Mouse (Mus musculus): ENCODE results near the gene Lamc3. TPM values are rescaled to one million over a fixed set of nuclear protein-coding genes. Genes with fewer than 3 reads are reported as not detected.

Lamc3 gene
- total and polyA plus RNA-seq, 3 experiments = not detected

GRCm38 (mm10) chr2:31847908-31848307 is 39.2 kb upstream of the Lamc3 start:
- H3K4me1 ChIP-seq (ENCODE audit: insufficient read depth, low read depth, low read length) = peaks cover 5% of the 10 kb centered on the region
- ATAC-seq (ENCODE audit: extremely low read depth, insufficient number of reproducible peaks, low FRiP score, poor library complexity, severe bottlenecking) (no peak), DNase-seq (ENCODE audit: low spot score) (peak; percentile 41)
- H3K27me3 ChIP-seq (ENCODE audit: insufficient read depth, low read length) = peaks cover 18% of the 10 kb centered on the region; the same call in 1 of the 2 replicates
- no peaks in the 10 kb centered on the region for H3K36me3 ChIP-seq (replicated peaks)
- no peaks in the 10 kb centered on the region for H3K9me3 ChIP-seq (replicated peaks)
- H3K4me3 ChIP-seq (ENCODE audit: low read depth, low read length) = no peak overlapping the region
- TF ChIP-seq CTCF (IDR thresholded peaks at IDR 0.05; ENCODE audit: low read depth, low read length) = 0 out of 2 replicates have a peak, but pooled peaks have one; percentile 5
- no peak for TF ChIP-seq GATA1 (IDR thresholded peaks at IDR 0.05; ENCODE audit: borderline replicate concordance, low read length)

GRCm38 (mm10) chr2:31850141-31850540 is 37.0 kb upstream of the Lamc3 start:
- Histone ChIP-seq H3K27me3 (ENCODE audit: insufficient read depth, low read length) (peaks cover 15% of the 10 kb centered on the region; the same call in 1 of the 2 replicates), H3K9me3 (replicated peaks) (no peaks in the 10 kb centered on the region), H3K36me3 (replicated peaks) (no peaks in the 10 kb centered on the region), H3K4me1 (ENCODE audit: insufficient read depth, low read depth, low read length) (peaks cover 5% of the 10 kb centered on the region), H3K4me3 (ENCODE audit: low read depth, low read length) (no peak overlapping the region)
- TF ChIP-seq POLR2AphosphoS5 (IDR thresholded peaks at IDR 0.05; ENCODE audit: insufficient replicate concordance, low read depth, low read length) = no peak
- TF ChIP-seq GATA2 (IDR thresholded peaks at IDR 0.05; ENCODE audit: borderline replicate concordance, low read depth, low read length) = no peak
- TF ChIP-seq GATA1 (IDR thresholded peaks at IDR 0.05; ENCODE audit: borderline replicate concordance, low read length) = no peak
- no peak for TF ChIP-seq CTCF (IDR thresholded peaks at IDR 0.05; ENCODE audit: low read depth, low read length)
- TF ChIP-seq TAL1 (conservative IDR thresholded peaks at IDR 0.05; ENCODE audit: low read depth, low read length) = no peak
- DNase-seq (ENCODE audit: low spot score) = no peak
- ATAC-seq (ENCODE audit: extremely low read depth, insufficient number of reproducible peaks, low FRiP score, poor library complexity, severe bottlenecking) = no peak

GRCm38 (mm10) chr2:31855991-31856390 is 31.1 kb upstream of the Lamc3 start:
- no peak for ATAC-seq (ENCODE audit: extremely low read depth, insufficient number of reproducible peaks, low FRiP score, poor library complexity, severe bottlenecking)
- Histone ChIP-seq H3K4me3 (ENCODE audit: low read depth, low read length) (no peak overlapping the region), H3K4me1 (ENCODE audit: insufficient read depth, low read depth, low read length) (no peaks in the 10 kb centered on the region), H3K9me3 (replicated peaks) (no peaks in the 10 kb centered on the region), H3K36me3 (replicated peaks) (no peaks in the 10 kb centered on the region), H3K27me3 (ENCODE audit: insufficient read depth, low read length) (peaks cover 20% of the 10 kb centered on the region; the same call in 1 of the 2 replicates)
- no peak for TF ChIP-seq GATA2 (IDR thresholded peaks at IDR 0.05; ENCODE audit: borderline replicate concordance, low read depth, low read length)
- no peak for DNase-seq (ENCODE audit: low spot score)

GRCm38 (mm10) chr2:31857180-31857579 is 29.9 kb upstream of the Lamc3 start:
- Histone ChIP-seq H3K27me3 (ENCODE audit: insufficient read depth, low read length) (peaks cover 20% of the 10 kb centered on the region; the same call in 1 of the 2 replicates), H3K36me3 (replicated peaks) (no peaks in the 10 kb centered on the region), H3K4me1 (ENCODE audit: insufficient read depth, low read depth, low read length) (no peaks in the 10 kb centered on the region), H3K4me3 (ENCODE audit: low read depth, low read length) (no peak overlapping the region), H3K9me3 (replicated peaks) (no peaks in the 10 kb centered on the region)
- ATAC-seq (ENCODE audit: extremely low read depth, insufficient number of reproducible peaks, low FRiP score, poor library complexity, severe bottlenecking) (no peak), DNase-seq (ENCODE audit: low spot score) (no peak)
- TF ChIP-seq GATA1 (IDR thresholded peaks at IDR 0.05; ENCODE audit: borderline replicate concordance, low read length) (no peak), POLR2AphosphoS5 (IDR thresholded peaks at IDR 0.05; ENCODE audit: insufficient replicate concordance, low read depth, low read length) (no peak)

- no peak for ATAC-seq (ENCODE audit: extremely low read depth, insufficient number of reproducible peaks, low FRiP score, poor library complexity, severe bottlenecking)
- Histone ChIP-seq H3K4me3 (ENCODE audit: low read depth, low read length) (no peak overlapping the region), H3K36me3 (replicated peaks) (no peaks in the 10 kb centered on the region), H3K9me3 (replicated peaks) (no peaks in the 10 kb centered on the region), H3K27me3 (ENCODE audit: insufficient read depth, low read length) (peaks cover 18% of the 10 kb centered on the region; the same call in 1 of the 2 replicates), H3K4me1 (ENCODE audit: insufficient read depth, low read depth, low read length) (no peaks in the 10 kb centered on the region)
- TF ChIP-seq POLR2AphosphoS5 (IDR thresholded peaks at IDR 0.05; ENCODE audit: insufficient replicate concordance, low read depth, low read length) (no peak), GATA1 (IDR thresholded peaks at IDR 0.05; ENCODE audit: borderline replicate concordance, low read length) (no peak), CTCF (IDR thresholded peaks at IDR 0.05; ENCODE audit: low read depth, low read length) (no peak), GATA2 (IDR thresholded peaks at IDR 0.05; ENCODE audit: borderline replicate concordance, low read depth, low read length) (no peak), TAL1 (conservative IDR thresholded peaks at IDR 0.05; ENCODE audit: low read depth, low read length) (no peak)
- DNase-seq (ENCODE audit: low spot score) = no peak
Observed at GRCm38 (mm10) chr2:31858500-31858899, 28.6 kb upstream of the Lamc3 start.

- no peaks in the 10 kb centered on the region for H3K9me3 ChIP-seq (replicated peaks)
- ATAC-seq (ENCODE audit: extremely low read depth, insufficient number of reproducible peaks, low FRiP score, poor library complexity, severe bottlenecking) (no peak), DNase-seq (ENCODE audit: low spot score) (no peak)
- H3K4me3 ChIP-seq (ENCODE audit: low read depth, low read length) = no peak overlapping the region
- H3K27me3 ChIP-seq (ENCODE audit: insufficient read depth, low read length) = peaks cover 21% of the 10 kb centered on the region
- no peak for TF ChIP-seq GATA1 (IDR thresholded peaks at IDR 0.05; ENCODE audit: borderline replicate concordance, low read length)
- no peaks in the 10 kb centered on the region for H3K4me1 ChIP-seq (ENCODE audit: insufficient read depth, low read depth, low read length)
- no peaks in the 10 kb centered on the region for H3K36me3 ChIP-seq (replicated peaks)
Observed at GRCm38 (mm10) chr2:31862919-31863318, 24.2 kb upstream of the Lamc3 start.

GRCm38 (mm10) chr2:31863766-31864165 is 23.3 kb upstream of the Lamc3 start:
- ATAC-seq (ENCODE audit: extremely low read depth, insufficient number of reproducible peaks, low FRiP score, poor library complexity, severe bottlenecking) = no peak
- Histone ChIP-seq H3K27me3 (ENCODE audit: insufficient read depth, low read length) (peaks cover 20% of the 10 kb centered on the region), H3K36me3 (replicated peaks) (no peaks in the 10 kb centered on the region), H3K4me3 (ENCODE audit: low read depth, low read length) (no peak overlapping the region), H3K4me1 (ENCODE audit: insufficient read depth, low read depth, low read length) (no peaks in the 10 kb centered on the region), H3K9me3 (replicated peaks) (no peaks in the 10 kb centered on the region)
- TF ChIP-seq GATA2 (IDR thresholded peaks at IDR 0.05; ENCODE audit: borderline replicate concordance, low read depth, low read length) = no peak
- TF ChIP-seq TAL1 (conservative IDR thresholded peaks at IDR 0.05; ENCODE audit: low read depth, low read length) = no peak
- no peak for TF ChIP-seq CTCF (IDR thresholded peaks at IDR 0.05; ENCODE audit: low read depth, low read length)
- no peak for TF ChIP-seq POLR2AphosphoS5 (IDR thresholded peaks at IDR 0.05; ENCODE audit: insufficient replicate concordance, low read depth, low read length)
- TF ChIP-seq GATA1 (IDR thresholded peaks at IDR 0.05; ENCODE audit: borderline replicate concordance, low read length) = no peak
- DNase-seq (ENCODE audit: low spot score) = no peak
